14 mouse cellular contexts compared by ENCODE assay signal in the genomic region with DNA sequence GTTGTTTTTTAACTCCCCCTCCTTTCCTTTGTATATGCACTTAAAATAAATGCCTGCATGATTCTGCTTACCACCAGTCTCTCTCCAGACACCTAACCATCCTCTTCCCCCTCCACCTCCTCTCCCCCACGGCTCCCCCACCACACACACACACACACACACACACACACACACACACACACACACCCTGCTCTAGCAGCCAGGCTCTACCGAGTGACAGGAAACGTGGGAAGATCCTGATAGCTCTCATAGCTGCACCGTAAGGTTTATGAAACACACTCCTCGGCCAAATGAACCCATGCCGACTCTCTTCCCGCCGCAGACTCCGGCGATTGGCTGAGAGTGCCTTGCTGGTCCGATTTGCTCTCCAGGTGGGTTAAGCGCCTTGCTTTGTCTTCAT.
DNase-seq lines count a peak whose midpoint lies in the region; ATAC-seq lines count a peak whose summit lies in the region.
"Had no signal": no experiment of that assay in that cellular context is flagged by ENCODE, and none has a peak within 500 bp of the region (broad histone marks: within the 10 kb centered on the region; RNA-seq: fewer than 3 reads in every experiment).

No protein-coding gene starts in this region.

- peak; percentile 75 for ATAC-seq in common myeloid progenitor, adult 5-6 weeks (replicated peaks; ENCODE audit: low read depth, poor library complexity, severe bottlenecking)
- ATAC-seq in megakaryocyte-erythroid progenitor cell, adult 5-6 weeks (replicated peaks; ENCODE audit: low FRiP score, low TSS enrichment, poor library complexity, severe bottlenecking), result 0 out of 2 replicates have a peak, but pooled peaks have one; percentile 26
- ATAC-seq: liver, embryonic 12.5 days; lung, postnatal 0 days had no signal

- DNase-seq in lung, postnatal 10 days, result peak; percentile 16
- no peak for DNase-seq in lung, postnatal 25 days (ENCODE audit: low spot score)
- peak; percentile 20 for DNase-seq in brain, adult 2 months (ENCODE audit: low read depth, low spot score)
- no peak for DNase-seq in left cerebral cortex, adult 11 months (ENCODE audit: low spot score)
- DNase-seq in retina, embryonic 14.5 days (ENCODE audit: low spot score), result no peak
- DNase-seq: cerebellum, postnatal 14 days; gastrocnemius, postnatal 36 days; kidney, adult 11 months; retina, postnatal 1 day; thymus, adult 18-20 months had no signal

Comparison
In these comparisons a context has a peak if more than half of its experiments do, and no peak if none do; other contexts are left out.
1. DNase-seq: peak in lung, postnatal 10 days (single experiment) and brain, adult 2 months (single experiment); none in lung, postnatal 25 days (single experiment), left cerebral cortex, adult 11 months (single experiment) and retina, embryonic 14.5 days (single experiment).